Mouse (Mus musculus): ENCODE measurements around the gene Khdc4.

The Khdc4 gene

DNA sequence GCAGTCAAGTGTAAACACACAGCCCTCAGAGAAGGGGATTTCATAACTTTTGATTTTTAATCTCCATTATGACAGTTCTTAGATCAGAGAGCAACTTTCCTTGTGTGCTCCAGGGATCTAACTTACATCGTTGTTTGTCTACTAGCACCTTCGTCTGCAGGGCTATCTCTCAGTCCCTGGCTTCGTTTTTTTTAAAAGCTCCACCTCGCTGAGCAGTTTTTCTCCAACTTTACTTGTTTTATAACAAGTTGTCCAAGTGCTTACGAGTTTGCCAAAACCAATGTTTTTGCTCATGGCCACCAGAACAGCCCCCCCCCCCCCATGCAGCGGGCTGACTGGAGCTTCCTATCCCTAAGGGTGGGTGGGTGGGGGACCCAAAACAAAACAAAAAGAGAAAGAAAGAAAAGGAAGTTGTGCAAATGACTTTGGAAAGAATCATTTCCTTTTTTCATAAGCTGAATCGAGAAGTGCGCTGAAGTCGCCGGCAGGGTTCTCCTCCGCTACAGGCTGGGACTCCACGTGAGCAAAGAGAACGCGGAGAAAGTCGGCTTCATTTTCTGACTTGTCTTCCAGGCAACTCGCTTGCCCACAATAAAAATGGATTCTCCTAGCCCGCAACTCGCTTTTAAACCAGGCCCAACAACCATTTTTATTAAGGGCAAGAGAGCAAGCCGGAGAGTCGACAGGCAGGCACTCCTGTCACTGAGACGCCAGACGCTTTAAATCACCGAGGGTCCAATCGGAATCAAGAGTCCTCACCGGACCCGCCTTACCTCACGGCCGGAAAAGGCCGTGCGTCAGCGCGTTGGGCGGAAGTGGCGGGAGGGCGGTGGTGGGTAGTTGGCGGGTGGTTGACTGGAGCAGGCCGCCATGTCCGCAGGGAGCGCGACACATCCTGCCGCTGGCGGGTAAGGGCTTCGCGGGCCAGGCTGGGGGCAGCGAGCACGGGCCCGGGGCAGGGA, at the start of gene Khdc4:
Gene Khdc4, plus strand, starts transcription at position 824 of the 962 bp plus-strand sequence.
- DNase-seq (ENCODE audit: extremely low read depth, low read depth): peak; percentile 100

GRCm38 (mm10) chr3:88636555-88636986, 49.0 kb upstream of the Khdc4 start:
- DNase-seq (ENCODE audit: extremely low read depth, low read depth): no peak

DNA sequence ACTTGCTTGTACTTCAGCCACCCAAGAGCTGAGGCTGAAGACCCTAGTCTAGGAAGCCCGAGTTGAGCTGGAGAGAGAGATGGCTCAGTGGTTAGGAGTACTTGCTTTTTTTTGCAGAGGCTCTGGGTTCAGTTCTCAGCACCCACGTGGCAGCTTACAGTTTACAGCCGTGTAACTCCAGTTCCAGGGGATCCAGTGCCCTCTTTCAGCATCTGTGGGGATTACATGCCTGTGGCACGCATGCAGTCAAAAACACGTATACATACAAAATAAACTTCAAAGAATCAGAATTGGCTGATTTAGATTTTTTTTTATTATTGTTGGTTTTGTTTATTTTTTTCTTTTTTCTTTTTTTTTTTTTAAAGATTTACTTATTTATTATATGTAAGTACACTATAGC, 48.5 kb upstream of the Khdc4 start:
- DNase-seq (ENCODE audit: extremely low read depth, low read depth): no peak

- no peak for DNase-seq (ENCODE audit: extremely low read depth, low read depth)
Measured at GRCm38 (mm10) chr3:88639239-88639638, 46.4 kb upstream of the Khdc4 start.

GRCm38 (mm10) chr3:88640676-88641075, 44.9 kb upstream of the Khdc4 start:
- DNase-seq (ENCODE audit: extremely low read depth, low read depth): peak; percentile 62

- DNase-seq (ENCODE audit: extremely low read depth, low read depth): no peak
Measured at GRCm38 (mm10) chr3:88643078-88643477, 42.5 kb upstream of the Khdc4 start.

- DNase-seq (ENCODE audit: extremely low read depth, low read depth): no peak
Measured at GRCm38 (mm10) chr3:88645937-88646336, 39.7 kb upstream of the Khdc4 start.

GRCm38 (mm10) chr3:88646426-88646995, 39.1 kb upstream of the Khdc4 start:
- DNase-seq (ENCODE audit: extremely low read depth, low read depth): no peak

- no peak for DNase-seq (ENCODE audit: extremely low read depth, low read depth)
Measured at GRCm38 (mm10) chr3:88647076-88647475, 38.5 kb upstream of the Khdc4 start.

- no peak for DNase-seq (ENCODE audit: extremely low read depth, low read depth)
Measured at GRCm38 (mm10) chr3:88647779-88648413, 37.7 kb upstream of the Khdc4 start.

DNA sequence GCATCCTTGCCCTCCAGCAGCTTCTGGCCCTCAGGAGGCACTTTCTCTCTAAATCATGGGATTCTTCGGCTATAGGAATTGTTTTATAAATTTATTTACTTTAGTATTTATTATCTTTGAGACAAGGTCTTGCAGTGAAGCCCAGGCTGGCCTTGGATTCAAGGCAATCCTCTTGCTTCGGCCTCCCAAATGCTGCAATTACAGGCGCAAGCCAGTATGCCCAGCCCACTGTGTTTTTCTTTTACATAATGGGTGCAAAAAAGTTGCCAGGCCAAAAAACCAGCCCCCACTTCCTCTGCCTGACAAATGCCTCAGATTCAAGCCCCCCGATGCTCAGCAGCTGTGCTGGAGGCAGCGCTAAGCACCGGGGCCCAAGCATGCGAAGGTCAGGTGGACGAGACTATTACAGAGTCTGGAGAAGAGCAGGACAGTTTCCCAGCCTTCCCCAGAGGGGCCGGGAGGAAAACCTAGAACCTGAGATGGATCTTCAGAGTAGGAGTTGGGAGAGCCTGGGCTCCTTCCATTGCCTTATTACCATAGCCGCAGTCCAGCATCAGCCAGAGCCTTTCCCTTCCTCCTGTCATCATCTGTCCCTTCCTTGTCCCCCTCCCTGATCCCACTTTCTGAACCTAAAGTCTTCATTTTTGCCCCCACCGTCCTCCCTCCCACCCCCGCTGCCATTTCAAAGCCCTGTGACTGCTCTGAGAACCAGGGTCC, 37.0 kb upstream of the Khdc4 start:
- no peak for DNase-seq (ENCODE audit: extremely low read depth, low read depth)

DNA sequence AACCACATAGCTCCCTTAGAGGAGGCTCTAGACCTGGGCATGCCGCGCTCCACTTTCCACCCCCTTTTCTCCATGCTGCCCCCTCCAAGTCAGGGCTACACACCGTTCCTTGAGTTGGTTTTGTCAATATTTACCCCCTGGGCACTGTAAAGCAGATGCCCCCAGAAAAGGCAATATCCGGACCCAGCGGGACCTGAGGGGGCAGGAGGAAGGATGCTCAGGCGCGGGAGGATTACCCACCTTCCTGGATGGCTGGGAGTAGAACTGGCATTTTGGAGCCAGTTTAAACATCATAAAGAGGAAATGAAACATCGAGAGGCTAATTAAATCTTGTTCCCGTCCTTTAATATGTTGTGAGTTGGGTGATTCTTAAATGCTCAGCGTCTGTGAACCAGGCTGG, 36.4 kb upstream of the Khdc4 start:
- DNase-seq (ENCODE audit: extremely low read depth, low read depth): no peak

GRCm38 (mm10) chr3:88649967-88650366, 35.6 kb upstream of the Khdc4 start:
- DNase-seq (ENCODE audit: extremely low read depth, low read depth): no peak

DNA sequence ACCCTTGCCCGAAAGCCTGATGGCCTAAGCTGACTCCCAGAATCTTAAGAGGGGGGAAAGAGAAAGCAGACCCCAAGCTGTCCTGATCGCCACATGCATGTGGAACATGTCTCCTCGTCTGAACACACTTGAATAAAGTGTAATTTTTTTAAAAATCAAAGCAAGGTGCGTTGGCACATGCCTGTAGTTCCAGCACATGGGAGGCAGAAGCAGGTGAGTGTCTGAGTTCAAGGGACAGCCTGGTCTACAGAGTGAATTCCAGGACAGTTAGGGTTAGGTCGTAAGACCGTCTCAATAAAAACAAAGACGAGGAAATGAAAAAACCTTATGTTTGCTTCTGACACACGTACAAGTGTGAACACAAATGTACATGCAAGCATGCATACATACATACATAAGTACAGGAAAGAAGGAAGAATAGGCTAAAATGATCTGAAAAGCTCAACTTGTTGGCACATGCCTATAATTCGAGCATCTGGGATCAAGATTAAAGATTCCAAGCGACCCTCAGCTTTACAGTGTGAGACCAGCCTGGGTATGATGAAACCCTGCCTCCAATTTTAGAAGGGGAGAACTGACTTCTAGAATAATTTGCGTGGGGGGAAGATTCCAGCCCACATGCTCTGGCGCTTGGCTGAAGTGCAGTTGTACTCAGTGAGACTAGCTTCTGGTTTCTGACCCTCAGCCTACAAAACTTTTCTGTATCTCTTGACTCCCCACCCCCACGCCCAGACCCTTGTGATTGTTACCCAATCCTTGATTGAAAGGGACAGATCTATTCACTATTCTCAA, 34.7 kb upstream of the Khdc4 start:
- DNase-seq (ENCODE audit: extremely low read depth, low read depth): no peak

DNA sequence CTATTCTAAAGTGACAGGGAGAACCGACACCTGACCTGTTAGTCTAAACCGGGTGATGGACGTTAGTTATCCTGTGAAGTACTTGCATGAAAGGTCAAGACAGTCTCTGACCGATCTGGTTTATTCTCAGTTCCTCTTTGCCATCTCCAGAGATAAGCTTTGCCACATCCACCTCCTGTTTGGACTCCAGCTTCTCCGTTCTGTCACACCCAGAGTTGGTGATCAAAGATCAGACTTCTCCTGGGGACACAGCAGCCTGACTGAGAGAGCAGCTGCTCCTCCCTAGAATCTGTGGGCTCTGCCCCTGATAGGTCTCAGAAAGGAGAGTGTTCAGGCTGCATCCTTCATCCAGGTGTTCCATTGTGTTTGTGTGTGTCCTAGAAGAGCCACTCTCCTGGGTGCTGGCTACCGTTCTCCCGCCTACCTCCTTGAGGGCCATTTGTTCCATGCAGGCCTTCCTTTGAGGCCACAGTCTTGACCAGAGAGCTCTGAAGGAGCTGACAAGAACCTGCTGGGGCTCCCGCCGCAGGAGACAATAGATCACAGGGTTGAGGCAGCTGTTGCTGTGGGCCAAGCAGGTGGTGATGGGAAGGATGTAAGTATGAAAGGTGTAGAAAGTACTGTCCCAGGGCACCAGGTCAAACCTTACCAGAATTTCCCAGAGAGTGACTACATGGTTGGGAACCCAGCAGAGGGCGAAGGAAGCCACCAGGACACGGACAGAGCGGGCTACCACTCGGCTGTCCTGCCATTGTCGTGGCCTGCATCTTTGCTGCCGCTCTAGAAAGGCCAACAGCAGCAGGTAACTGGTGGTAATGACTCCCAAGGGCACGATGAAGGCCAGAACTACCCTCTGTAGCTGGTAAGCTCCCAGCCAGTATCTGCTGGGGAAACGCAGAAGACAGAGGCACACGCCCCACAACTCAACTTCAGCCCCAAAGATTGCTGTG, 33.7 kb upstream of the Khdc4 start:
- peak; percentile 41 for DNase-seq (ENCODE audit: extremely low read depth, low read depth)

DNA sequence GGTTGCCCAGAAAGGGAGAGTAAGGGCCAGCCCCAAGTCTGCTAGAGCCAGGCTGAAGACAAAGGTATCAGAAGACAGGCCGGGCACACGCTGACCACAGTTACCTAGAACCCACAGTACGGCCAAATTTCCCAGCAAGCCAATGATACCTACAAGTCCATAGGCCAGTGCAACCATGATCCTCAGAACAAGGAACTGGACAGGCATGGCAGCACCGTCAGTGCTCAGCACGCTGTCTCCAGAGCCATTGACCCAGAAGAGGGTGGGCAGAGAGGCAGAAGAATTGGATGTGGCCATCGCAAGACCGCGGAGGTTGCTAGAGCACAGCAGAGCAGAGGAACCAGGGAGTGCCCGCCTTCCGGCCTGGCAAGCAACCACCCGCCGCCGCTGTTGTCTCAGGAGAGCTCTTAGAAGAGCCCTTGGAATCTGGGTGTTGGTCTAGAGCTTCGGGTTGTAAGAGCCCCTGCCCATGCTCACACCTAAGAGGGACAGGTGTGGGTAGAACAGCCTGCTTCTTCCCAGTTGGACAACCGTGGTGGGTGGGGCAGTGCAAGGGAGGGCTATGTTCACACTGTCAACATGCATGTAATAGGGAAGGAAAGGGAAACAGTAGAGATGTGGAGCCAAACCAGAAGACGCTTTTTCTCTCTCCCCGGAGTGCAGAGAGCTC, 32.6 kb upstream of the Khdc4 start, which contains the start of gene Rxfp4:
Gene Rxfp4, minus strand, starts transcription at position 297 of the 670 bp plus-strand sequence.
- DNase-seq (ENCODE audit: extremely low read depth, low read depth): no peak

DNA sequence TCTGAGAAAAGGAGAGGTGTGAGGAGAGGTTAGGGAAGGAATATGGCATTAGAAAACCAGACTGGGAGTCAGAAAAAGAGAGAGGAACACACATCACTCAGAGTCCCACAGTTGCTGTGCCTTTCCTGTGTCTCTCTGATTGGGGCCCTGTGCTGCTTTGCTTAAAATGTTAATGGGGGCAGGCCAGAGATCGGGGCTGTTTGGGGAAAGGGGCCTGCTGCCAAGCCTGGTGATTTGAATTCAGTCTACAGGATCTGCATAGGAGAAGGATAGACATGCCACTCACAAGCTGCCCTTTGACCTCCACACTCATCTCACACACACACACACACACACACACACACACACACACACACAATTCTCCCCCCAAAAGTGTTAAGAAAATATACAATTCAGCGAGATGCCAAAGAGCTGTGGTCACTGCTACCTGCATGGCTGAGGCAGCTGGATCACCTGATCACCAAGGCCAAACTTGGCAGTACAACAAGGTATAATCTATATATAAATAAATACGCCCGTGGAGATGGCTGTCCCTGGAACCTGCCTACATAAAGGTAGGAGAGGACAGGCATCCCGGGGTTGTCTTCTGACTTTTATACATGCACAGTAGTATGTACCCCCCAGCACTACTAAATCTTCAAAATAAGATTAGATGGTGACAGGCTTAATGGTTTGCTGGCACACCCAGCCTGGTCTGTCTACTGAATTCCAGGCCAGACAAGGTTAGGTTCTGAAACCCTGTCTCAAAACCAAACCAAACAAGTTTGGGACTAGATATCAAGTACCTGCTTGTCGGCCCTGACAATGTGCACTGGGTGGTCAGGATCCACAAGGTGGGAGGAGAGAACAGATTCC, 31.9 kb upstream of the Khdc4 start:
- DNase-seq (ENCODE audit: extremely low read depth, low read depth): no peak

DNA sequence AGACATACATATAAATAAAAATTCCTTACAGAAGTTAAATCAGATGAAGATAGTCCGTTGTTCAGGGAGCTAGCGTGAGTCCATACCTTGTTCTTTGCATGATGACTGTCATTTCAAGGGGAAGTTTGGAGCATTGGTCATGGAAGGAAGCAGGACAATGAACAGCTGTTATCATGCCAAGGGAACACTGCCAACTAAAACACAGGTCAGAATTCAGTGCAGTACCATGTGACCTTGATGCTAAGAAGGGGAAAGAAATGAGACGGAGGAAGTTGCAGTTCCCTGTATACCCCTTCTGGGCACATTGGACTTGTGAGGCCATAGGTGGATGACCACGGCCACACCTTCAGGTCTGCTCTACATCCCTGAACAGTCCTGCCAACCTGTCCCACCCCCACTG, 31.0 kb upstream of the Khdc4 start:
- DNase-seq (ENCODE audit: extremely low read depth, low read depth): no peak
